Mouse (Mus musculus) bone marrow, adult 2 months (tissue): ENCODE results near the gene Sfmbt2.

Source experiments
- CTCF ChIP-seq: fragments of 200-500 bp; IDR thresholded peaks from 2 replicates; pipeline ENCODE4 v1.5.1; 2011; ENCODE audit warnings: low read length, control low read depth; ENCODE audit not compliant: control insufficient read depth, insufficient read depth
- POLR2A ChIP-seq: fragments of 200-500 bp; IDR thresholded peaks from 2 replicates; pipeline ENCODE4 v1.6.1; 2011; ENCODE audit warnings: low read depth, mild to moderate bottlenecking, control low read depth, low read length, borderline replicate concordance; ENCODE audit not compliant: control insufficient read depth

DNA sequence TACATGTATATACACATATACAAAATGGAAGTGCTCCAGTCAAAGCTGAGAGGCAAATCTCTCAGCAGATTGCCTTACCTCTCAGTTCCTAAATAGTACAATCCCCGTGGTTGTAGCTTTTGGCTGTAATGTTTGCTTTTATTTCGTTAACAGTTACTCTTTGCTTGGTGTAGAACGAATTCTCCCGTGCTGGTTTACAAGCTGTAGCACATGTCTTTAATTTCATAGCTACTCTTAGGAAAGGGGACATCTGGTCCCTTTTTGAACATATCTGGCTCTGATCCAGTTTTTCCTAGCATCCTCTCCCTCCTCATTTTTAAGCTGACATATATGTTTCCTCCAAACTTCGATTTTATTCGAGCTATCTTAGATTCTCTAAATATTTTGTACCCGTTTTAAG, 172.1 kb downstream of the Sfmbt2 start:
- TF ChIP-seq CTCF = no peak
- no peak for TF ChIP-seq POLR2A
